Mouse (Mus musculus): ENCODE data around the gene Gpatch4.

DNA sequence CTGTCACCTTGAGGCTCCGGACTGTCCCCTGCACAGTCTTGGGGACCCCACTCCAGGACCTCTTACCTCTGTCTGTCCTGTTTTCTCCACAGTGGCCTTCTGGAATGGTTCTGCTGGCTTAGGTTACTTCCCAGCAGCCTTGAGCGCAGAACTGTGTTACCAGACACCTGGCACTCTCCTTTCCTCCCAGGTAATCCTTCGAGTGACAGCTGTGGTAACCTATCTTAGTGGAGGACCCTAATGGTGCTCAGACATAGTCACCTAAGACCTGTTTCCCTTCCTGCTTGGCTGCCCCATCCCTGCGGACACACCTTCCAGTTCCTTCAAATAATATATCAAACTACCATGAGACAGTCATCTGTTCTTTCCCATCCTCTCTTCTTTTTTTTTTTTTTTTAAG is 35.3 kb downstream of the Gpatch4 start, which contains the start of gene Ttc24:
- no peak for TF ChIP-seq CTCF (IDR thresholded peaks at IDR 0.05)
- TF ChIP-seq EP300 (IDR thresholded peaks at IDR 0.05): no peak

Data from lung, postnatal 0 days (tissue).